In genomic region chr9:44598899-44599495, GRCm38 (mm10) we compare ENCODE assay signal across 8 mouse cellular contexts. TPM values are rescaled to one million over a fixed set of nuclear protein-coding genes. Genes with fewer than 3 reads are reported as not detected.
A peak's percentile ranks its signal among the peaks of the same experiment; 100 is the strongest.
DNase-seq lines count a peak whose midpoint lies in the region; ATAC-seq and TF ChIP-seq lines count a peak whose summit lies in the region.

No protein-coding gene starts in this region.

- H3K4me3 ChIP-seq in heart, postnatal 0 days (ENCODE audit: low read depth, low read length) = 0 out of 2 replicates have a peak overlapping the region, but pooled peaks have one; percentile 15
- H3K4me3 ChIP-seq in midbrain, postnatal 0 days (ENCODE audit: low read depth, low read length) = peak overlapping the region; percentile 6; the same call in 1 of the 2 replicates

- H3K9me3 ChIP-seq in heart, postnatal 0 days (replicated peaks; ENCODE audit: control insufficient read depth, low read length) = no peaks in the 10 kb centered on the region
- H3K9me3 ChIP-seq in midbrain, postnatal 0 days (ENCODE audit: low read length) = no peaks in the 10 kb centered on the region

- peaks cover 23% of the 10 kb centered on the region for H3K4me1 ChIP-seq in heart, postnatal 0 days (ENCODE audit: control insufficient read depth, insufficient read depth)
- H3K4me1 ChIP-seq in midbrain, postnatal 0 days (ENCODE audit: insufficient read depth, low read length) = peaks cover 11% of the 10 kb centered on the region

- 0 out of 2 replicates have a peak overlapping the region, but pooled peaks have one; percentile 7 for H3K9ac ChIP-seq in heart, postnatal 0 days (replicated peaks; ENCODE audit: low read depth, low read length)
- H3K9ac ChIP-seq in midbrain, postnatal 0 days (replicated peaks; ENCODE audit: low read length, poor library complexity, severe bottlenecking) = peak overlapping the region; percentile 29; the same call in 1 of the 2 replicates

- no peak overlapping the region for H3K27ac ChIP-seq in heart, postnatal 0 days (ENCODE audit: low read depth)
- no peak overlapping the region for H3K27ac ChIP-seq in midbrain, postnatal 0 days (ENCODE audit: low read depth, low read length)

- intact Hi-C loops in gastrocnemius, postnatal 36 days (cut with DNase I) = no loop called here

- H3K4me2 ChIP-seq in heart, postnatal 0 days (ENCODE audit: low read depth, low read length) = peak overlapping the region; percentile 54
- peak overlapping the region; percentile 38 for H3K4me2 ChIP-seq in midbrain, postnatal 0 days (ENCODE audit: low read depth, low read length, poor library complexity, severe bottlenecking)

- DNase-seq in right cerebral cortex, adult 18-20 months = peak; percentile 19
- no peak for DNase-seq in right cerebral cortex, postnatal 36 days (ENCODE audit: low spot score in 2 of 2)
- DNase-seq in cerebellum, postnatal 10 days = peak; percentile 65 to 71
- peak; percentile 28 for DNase-seq in heart, postnatal 0 days (ENCODE audit: low spot score)
- peak; percentile 73 to 82 for DNase-seq in kidney, postnatal 4 days
- peak; percentile 59 for DNase-seq in midbrain, postnatal 0 days (ENCODE audit: low spot score)
- no peak for DNase-seq in gastrocnemius, postnatal 36 days

- 6% methylated on average over 18 of the region's 18 CpGs for WGBS in heart, postnatal 0 days
- 6% methylated on average over 18 of the region's 18 CpGs for WGBS in midbrain, postnatal 0 days

- no peak for TF ChIP-seq CTCF in heart, postnatal 0 days (IDR thresholded peaks at IDR 0.05; ENCODE audit: low read depth)
- no peak for TF ChIP-seq CTCF in midbrain, postnatal 0 days (IDR thresholded peaks at IDR 0.05)

- no peaks in the 10 kb centered on the region for H3K36me3 ChIP-seq in heart, postnatal 0 days (replicated peaks; ENCODE audit: control insufficient read depth, insufficient read depth, low read length)
- no peaks in the 10 kb centered on the region for H3K36me3 ChIP-seq in midbrain, postnatal 0 days (ENCODE audit: insufficient read depth, low read length)

- no peaks in the 10 kb centered on the region for H3K27me3 ChIP-seq in heart, postnatal 0 days (ENCODE audit: control insufficient read depth, insufficient read depth, low read length)
- H3K27me3 ChIP-seq in midbrain, postnatal 0 days (ENCODE audit: insufficient read depth, low read length) = no peaks in the 10 kb centered on the region

- TF ChIP-seq EP300 in heart, postnatal 0 days (IDR thresholded peaks at IDR 0.05; ENCODE audit: low read depth) = no peak

- ATAC-seq in heart, postnatal 0 days (ENCODE audit: insufficient read depth, low read depth) = no peak
- 0 out of 2 replicates have a peak, but pooled peaks have one; percentile 29 for ATAC-seq in midbrain, postnatal 0 days (ENCODE audit: low FRiP score)
- no peak for ATAC-seq in megakaryocyte, adult 5-6 weeks (ENCODE audit: poor library complexity, severe bottlenecking)

RNA-seq across cellular contexts. Expression of gene Ddx6, which starts 5.7 kb away (rescaled TPM):
- total RNA-seq in heart, postnatal 0 days (2014; rRNA removed; ENCODE audit: low replicate concordance) = 30.9 and 33.9 TPM in 2 replicates
- polyA plus RNA-seq in heart, postnatal 0 days (2015; fragmentation: Nextera tagmentation; extraction: Ambion mirVana) = 10.5 and 11.0 TPM in 2 replicates
- 68.6 and 87.2 TPM in 2 replicates for total RNA-seq in midbrain, postnatal 0 days (2014; rRNA removed)
- 14.8 and 19.9 TPM in 2 replicates for polyA plus RNA-seq in midbrain, postnatal 0 days (2015; fragmentation: Nextera tagmentation; extraction: Ambion mirVana)
- total RNA-seq in megakaryocyte, adult 5-6 weeks (2015) = 57.1 and 60.2 TPM in 2 replicates
- 71.2 and 88.8 TPM in 2 replicates for total RNA-seq in megakaryocyte, adult 5-6 weeks (2017)
- 10 to 100 TPM; 57.4 to 60.7 TPM for total RNA-seq in gastrocnemius, postnatal 36 days (2021)

RNA-seq across cellular contexts. Expression of gene Cxcr5, which starts 37.3 kb away (rescaled TPM):
- total RNA-seq in heart, postnatal 0 days (2014; rRNA removed; ENCODE audit: low replicate concordance) = not detected in 2 replicates
- not detected in 2 replicates for polyA plus RNA-seq in heart, postnatal 0 days (2015; fragmentation: Nextera tagmentation; extraction: Ambion mirVana)
- not detected in 2 replicates for total RNA-seq in midbrain, postnatal 0 days (2014; rRNA removed)
- polyA plus RNA-seq in midbrain, postnatal 0 days (2015; fragmentation: Nextera tagmentation; extraction: Ambion mirVana) = not detected in 2 replicates
- not detected in 2 replicates for total RNA-seq in megakaryocyte, adult 5-6 weeks (2015)
- not detected in 2 replicates for total RNA-seq in megakaryocyte, adult 5-6 weeks (2017)
- total RNA-seq in gastrocnemius, postnatal 36 days (2021) = not detected

Comparison
In these comparisons a context has a peak if more than half of its experiments do, and no peak if none do; other contexts are left out.
1. DNase-seq: peak in right cerebral cortex, adult 18-20 months (single experiment), cerebellum, postnatal 10 days (2 of 2), heart, postnatal 0 days (single experiment), kidney, postnatal 4 days (2 of 2) and midbrain, postnatal 0 days (single experiment); none in right cerebral cortex, postnatal 36 days (0 of 2) and gastrocnemius, postnatal 36 days (0 of 2).